Mouse (Mus musculus): ENCODE measurements around the gene Tsnaxip1.

DNA sequence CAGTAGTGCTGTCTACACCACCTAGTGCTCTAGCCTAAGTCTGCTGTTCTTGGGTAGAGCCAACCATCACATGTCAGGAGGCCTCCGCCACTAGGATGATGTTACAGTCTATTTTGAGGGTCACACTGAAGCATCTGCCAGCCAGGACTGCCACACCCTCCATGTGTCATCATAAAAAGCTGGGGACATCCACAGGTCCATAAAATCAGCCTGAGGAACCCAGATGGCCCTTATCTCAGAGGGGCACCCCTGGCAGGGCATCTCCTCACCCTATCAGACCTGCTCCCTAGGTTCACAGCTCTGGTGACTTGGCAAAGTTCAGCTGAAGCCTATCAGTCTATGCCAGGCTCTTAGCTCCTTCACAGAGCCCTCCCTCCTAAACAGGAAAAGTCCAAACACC, 6.6 kb upstream of the Tsnaxip1 start:
- TF ChIP-seq ZC3H11A (IDR thresholded peaks at IDR 0.05; ENCODE audit: borderline replicate concordance, low read depth, low read length): no peak
- TF ChIP-seq ZNF384 (IDR thresholded peaks at IDR 0.05; ENCODE audit: low read depth, low read length): no peak
- TF ChIP-seq MAFK (IDR thresholded peaks at IDR 0.05; ENCODE audit: insufficient read depth, low read depth, low read length): no peak
- TF ChIP-seq HCFC1 (IDR thresholded peaks at IDR 0.05; ENCODE audit: borderline replicate concordance, insufficient read depth, low read length): no peak

Data from ES-E14 (cell line).